Mouse (Mus musculus): ENCODE measurements around the gene Rad54l2. TPM values are rescaled to one million over a fixed set of nuclear protein-coding genes. Genes with fewer than 3 reads are reported as not detected.
A peak's percentile ranks its signal among the peaks of the same experiment; 100 is the strongest.

The Rad54l2 gene
- polyA plus RNA-seq, 1 experiment from 2014 or later: 8.7 TPM

DNA sequence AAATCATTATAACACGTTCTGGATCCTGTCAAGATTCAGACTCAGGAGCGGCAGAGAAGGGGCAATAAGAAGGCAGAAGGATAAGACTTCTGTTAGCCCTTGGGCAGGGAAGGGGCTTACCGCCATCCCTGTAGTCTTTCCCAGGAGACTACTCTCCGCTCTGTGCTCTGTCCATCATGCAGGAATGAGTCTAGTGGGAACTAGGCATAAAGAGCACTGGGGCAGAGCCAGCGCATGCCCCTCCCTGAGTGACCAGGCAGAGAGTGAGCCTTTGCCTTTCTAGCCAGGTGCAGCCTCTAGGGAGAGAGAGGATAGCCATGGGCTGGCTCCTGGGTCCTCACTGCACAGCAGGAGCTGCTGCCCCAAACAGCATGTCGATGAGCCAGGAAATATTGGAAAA lies 124.1 kb downstream of the Rad54l2 start:
- 64% methylated on average over 6 of the region's 6 CpGs for WGBS
- Histone ChIP-seq H3K4me3 (replicated peaks; ENCODE audit: low read length) (no peak overlapping the region), H3K9ac (replicated peaks; ENCODE audit: low read depth, low read length) (no peak overlapping the region), H3K27me3 (replicated peaks; ENCODE audit: control insufficient read depth, insufficient read depth, low read length) (no peaks in the 10 kb centered on the region), H3K27ac (ENCODE audit: low read length) (peak overlapping the region; percentile 84), H3K4me2 (ENCODE audit: low read length) (no peak overlapping the region), H3K36me3 (ENCODE audit: control insufficient read depth, insufficient read depth) (no peaks in the 10 kb centered on the region; the same call in 1 of the 2 replicates), H3K4me1 (replicated peaks; ENCODE audit: control insufficient read depth, insufficient read depth, low read length) (peaks cover 15% of the 10 kb centered on the region), H3K9me3 (ENCODE audit: control insufficient read depth, low read length) (no peaks in the 10 kb centered on the region)
- no peak for ATAC-seq

DNA sequence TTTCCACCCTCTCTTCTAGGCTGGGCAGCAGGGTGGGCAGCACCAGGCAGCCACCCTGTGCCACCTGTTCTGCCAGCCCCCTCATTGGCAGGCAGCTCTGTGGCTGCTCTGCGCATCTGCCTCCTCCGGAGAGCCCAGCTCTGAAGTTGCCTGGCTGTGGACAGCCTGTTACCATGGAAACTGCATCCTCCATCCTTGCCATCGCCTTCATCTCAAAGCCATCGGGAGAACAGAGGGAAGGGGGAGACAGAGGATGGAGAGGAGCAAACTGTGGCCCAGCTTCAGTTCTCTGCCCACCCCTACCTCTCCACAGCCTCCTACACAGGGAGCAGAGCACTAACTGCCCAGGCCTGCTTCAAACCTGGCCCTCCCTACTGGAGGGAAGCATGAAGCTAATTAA lies 124.6 kb downstream of the Rad54l2 start:
- Histone ChIP-seq H3K4me1 (replicated peaks; ENCODE audit: control insufficient read depth, insufficient read depth, low read length) (peaks cover 15% of the 10 kb centered on the region), H3K27ac (ENCODE audit: low read length) (peak overlapping the region; percentile 84), H3K9ac (replicated peaks; ENCODE audit: low read depth, low read length) (no peak overlapping the region), H3K27me3 (replicated peaks; ENCODE audit: control insufficient read depth, insufficient read depth, low read length) (no peaks in the 10 kb centered on the region), H3K4me3 (replicated peaks; ENCODE audit: low read length) (no peak overlapping the region), H3K9me3 (ENCODE audit: control insufficient read depth, low read length) (no peaks in the 10 kb centered on the region), H3K36me3 (ENCODE audit: control insufficient read depth, insufficient read depth) (no peaks in the 10 kb centered on the region; the same call in 1 of the 2 replicates), H3K4me2 (ENCODE audit: low read length) (no peak overlapping the region)
- peak; percentile 93 for ATAC-seq
- 23% methylated on average over 4 of the region's 4 CpGs for WGBS

DNA sequence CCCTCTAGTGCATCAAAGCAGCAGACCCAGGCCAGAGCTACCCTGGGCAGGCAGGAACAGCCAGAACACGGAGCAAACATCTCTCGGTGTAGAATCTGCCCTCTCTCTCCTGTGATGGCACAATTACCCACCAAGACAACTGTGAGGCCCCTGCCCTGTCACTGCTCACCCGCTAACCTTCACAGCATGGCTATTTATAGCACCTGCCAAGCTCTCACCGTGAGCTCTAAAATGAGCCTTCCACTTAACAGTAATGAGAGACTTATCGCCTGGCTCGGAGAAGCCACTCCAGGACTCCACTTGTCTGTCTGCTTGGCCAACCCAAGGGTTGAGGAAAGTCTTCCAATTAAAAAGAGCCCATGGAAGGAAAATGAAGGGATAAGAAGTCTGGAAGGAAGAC lies 125.8 kb downstream of the Rad54l2 start:
- Histone ChIP-seq H3K9me3 (ENCODE audit: control insufficient read depth, low read length) (no peaks in the 10 kb centered on the region), H3K36me3 (ENCODE audit: control insufficient read depth, insufficient read depth) (no peaks in the 10 kb centered on the region; the same call in 1 of the 2 replicates), H3K4me1 (replicated peaks; ENCODE audit: control insufficient read depth, insufficient read depth, low read length) (peaks cover 15% of the 10 kb centered on the region), H3K27ac (ENCODE audit: low read length) (no peak overlapping the region), H3K4me2 (ENCODE audit: low read length) (no peak overlapping the region), H3K9ac (replicated peaks; ENCODE audit: low read depth, low read length) (no peak overlapping the region), H3K4me3 (replicated peaks; ENCODE audit: low read length) (no peak overlapping the region), H3K27me3 (replicated peaks; ENCODE audit: control insufficient read depth, insufficient read depth, low read length) (no peaks in the 10 kb centered on the region)
- WGBS: 82% methylated on average over 6 of the region's 6 CpGs
- no peak for ATAC-seq

DNA sequence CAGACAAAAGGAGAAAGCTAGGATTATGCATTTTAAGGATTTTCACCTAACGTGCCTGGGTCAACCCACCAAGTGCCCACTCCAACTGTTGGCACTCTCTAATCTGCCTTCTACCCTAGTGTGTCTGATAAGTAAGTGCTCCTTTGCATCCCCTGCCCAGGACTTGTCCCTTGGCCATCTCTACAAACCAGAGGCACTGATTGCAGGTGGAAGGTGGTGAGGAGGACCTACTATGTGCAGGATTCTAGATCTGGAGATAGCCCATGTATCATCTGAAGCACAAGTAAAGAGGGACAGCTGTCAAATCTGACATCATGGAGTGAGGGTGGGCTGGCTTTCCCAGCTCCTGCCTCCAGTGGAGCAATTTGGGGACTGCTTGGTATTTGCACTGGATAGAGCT lies 129.1 kb downstream of the Rad54l2 start:
- Histone ChIP-seq H3K4me1 (replicated peaks; ENCODE audit: control insufficient read depth, insufficient read depth, low read length) (peaks cover 25% of the 10 kb centered on the region), H3K4me3 (replicated peaks; ENCODE audit: low read length) (no peak overlapping the region), H3K27me3 (replicated peaks; ENCODE audit: control insufficient read depth, insufficient read depth, low read length) (peaks cover 5% of the 10 kb centered on the region; the same call in 1 of the 2 replicates), H3K27ac (ENCODE audit: low read length) (no peak overlapping the region), H3K9ac (replicated peaks; ENCODE audit: low read depth, low read length) (no peak overlapping the region), H3K4me2 (ENCODE audit: low read length) (no peak overlapping the region), H3K9me3 (ENCODE audit: control insufficient read depth, low read length) (no peaks in the 10 kb centered on the region), H3K36me3 (ENCODE audit: control insufficient read depth, insufficient read depth) (no peaks in the 10 kb centered on the region; the same call in 1 of the 2 replicates)
- ATAC-seq: no peak
- 61% methylated on average over 1 of the region's 1 CpGs for WGBS

DNA sequence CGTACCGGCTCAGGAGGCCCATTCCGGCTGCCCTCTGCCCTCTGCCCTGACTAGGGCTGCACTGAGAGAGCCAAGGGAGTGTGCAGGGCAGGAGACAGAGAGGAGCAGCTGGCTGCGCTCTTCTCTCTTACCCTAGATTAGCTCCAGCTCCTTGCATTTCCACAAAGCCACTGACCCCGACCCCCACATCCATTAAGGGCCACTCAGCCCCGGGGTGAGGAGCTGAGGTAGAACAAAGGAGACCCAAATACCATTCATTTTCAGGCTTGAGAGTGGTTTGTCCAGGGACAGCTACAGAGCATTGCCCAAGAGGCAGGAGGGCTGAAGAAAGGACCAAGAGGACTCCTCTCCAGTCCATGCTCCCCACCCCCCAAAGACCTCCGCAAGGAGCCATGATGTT lies 129.6 kb downstream of the Rad54l2 start:
- peaks cover 9% of the 10 kb centered on the region for H3K27me3 ChIP-seq (replicated peaks; ENCODE audit: control insufficient read depth, insufficient read depth, low read length)
- H3K9ac ChIP-seq (replicated peaks; ENCODE audit: low read depth, low read length): no peak overlapping the region
- no peak overlapping the region for H3K27ac ChIP-seq (ENCODE audit: low read length)
- H3K36me3 ChIP-seq (ENCODE audit: control insufficient read depth, insufficient read depth): no peaks in the 10 kb centered on the region; the same call in 1 of the 2 replicates
- H3K4me1 ChIP-seq (replicated peaks; ENCODE audit: control insufficient read depth, insufficient read depth, low read length): peaks cover 20% of the 10 kb centered on the region
- no peak for ATAC-seq
- H3K9me3 ChIP-seq (ENCODE audit: control insufficient read depth, low read length): no peaks in the 10 kb centered on the region
- H3K4me3 ChIP-seq (replicated peaks; ENCODE audit: low read length): no peak overlapping the region
- WGBS: 26% methylated on average over 7 of the region's 7 CpGs
- no peak overlapping the region for H3K4me2 ChIP-seq (ENCODE audit: low read length)

DNA sequence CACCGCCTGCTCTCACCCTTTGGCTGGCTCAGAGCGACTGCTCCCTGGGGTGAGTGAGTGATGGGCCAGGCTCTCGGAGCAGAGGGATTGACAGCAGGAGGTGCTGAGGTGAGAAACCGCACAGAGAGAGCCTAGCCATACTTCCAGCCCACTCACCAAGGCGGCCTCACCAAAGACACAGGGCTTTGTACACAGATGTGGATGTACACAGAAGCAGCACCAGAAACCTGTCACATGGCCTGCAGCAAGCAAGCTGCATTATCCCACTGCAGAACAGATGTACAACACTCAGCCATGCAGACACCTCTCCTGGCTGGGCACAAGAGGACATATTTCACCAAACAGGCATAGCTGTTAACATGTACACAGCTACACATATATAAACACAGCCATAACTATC lies 131.4 kb downstream of the Rad54l2 start:
- 33% methylated on average over 5 of the region's 5 CpGs for WGBS
- ATAC-seq: peak; percentile 23; the same call in 1 of the 2 replicates
- H3K27ac ChIP-seq (ENCODE audit: low read length): no peak overlapping the region

DNA sequence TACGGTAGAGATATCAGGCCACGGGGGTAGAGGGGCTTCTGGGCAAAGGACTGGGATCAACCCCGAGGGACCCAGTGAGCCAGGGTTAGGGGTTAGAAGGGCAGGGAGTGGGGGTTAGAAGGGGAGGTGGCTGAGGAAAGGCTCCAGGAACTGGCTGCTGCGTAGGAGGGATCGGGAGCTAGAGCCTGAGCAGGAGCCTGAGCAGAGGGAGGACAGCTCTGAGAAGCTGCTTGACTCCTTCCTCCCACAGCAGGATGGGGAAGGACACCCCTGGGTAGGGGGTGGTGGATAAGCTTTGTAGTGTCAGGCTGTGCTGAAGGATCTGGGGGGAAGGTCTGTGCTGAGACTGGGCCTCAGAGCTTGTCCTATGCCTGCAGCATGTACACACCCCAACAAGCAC lies 132.2 kb downstream of the Rad54l2 start:
- Histone ChIP-seq H3K27me3 (replicated peaks; ENCODE audit: control insufficient read depth, insufficient read depth, low read length) (peaks cover 15% of the 10 kb centered on the region), H3K9ac (replicated peaks; ENCODE audit: low read depth, low read length) (no peak overlapping the region), H3K4me2 (ENCODE audit: low read length) (no peak overlapping the region), H3K9me3 (ENCODE audit: control insufficient read depth, low read length) (no peaks in the 10 kb centered on the region), H3K36me3 (ENCODE audit: control insufficient read depth, insufficient read depth) (no peaks in the 10 kb centered on the region), H3K4me1 (replicated peaks; ENCODE audit: control insufficient read depth, insufficient read depth, low read length) (peaks cover 13% of the 10 kb centered on the region), H3K27ac (ENCODE audit: low read length) (no peak overlapping the region), H3K4me3 (replicated peaks; ENCODE audit: low read length) (no peak overlapping the region)
- ATAC-seq: peak; percentile 9; the same call in 1 of the 2 replicates
- WGBS: 35% methylated on average over 5 of the region's 5 CpGs

More for the DNA sequence above, 131.4 kb downstream of the Rad54l2 start:
- no peaks in the 10 kb centered on the region; the same call in 1 of the 2 replicates for H3K36me3 ChIP-seq (ENCODE audit: control insufficient read depth, insufficient read depth)
- no peak overlapping the region for H3K9ac ChIP-seq (replicated peaks; ENCODE audit: low read depth, low read length)
- no peaks in the 10 kb centered on the region for H3K9me3 ChIP-seq (ENCODE audit: control insufficient read depth, low read length)
- no peak overlapping the region for H3K4me2 ChIP-seq (ENCODE audit: low read length)
- peaks cover 15% of the 10 kb centered on the region for H3K27me3 ChIP-seq (replicated peaks; ENCODE audit: control insufficient read depth, insufficient read depth, low read length)
- peaks cover 13% of the 10 kb centered on the region for H3K4me1 ChIP-seq (replicated peaks; ENCODE audit: control insufficient read depth, insufficient read depth, low read length)
- H3K4me3 ChIP-seq (replicated peaks; ENCODE audit: low read length): no peak overlapping the region

DNA sequence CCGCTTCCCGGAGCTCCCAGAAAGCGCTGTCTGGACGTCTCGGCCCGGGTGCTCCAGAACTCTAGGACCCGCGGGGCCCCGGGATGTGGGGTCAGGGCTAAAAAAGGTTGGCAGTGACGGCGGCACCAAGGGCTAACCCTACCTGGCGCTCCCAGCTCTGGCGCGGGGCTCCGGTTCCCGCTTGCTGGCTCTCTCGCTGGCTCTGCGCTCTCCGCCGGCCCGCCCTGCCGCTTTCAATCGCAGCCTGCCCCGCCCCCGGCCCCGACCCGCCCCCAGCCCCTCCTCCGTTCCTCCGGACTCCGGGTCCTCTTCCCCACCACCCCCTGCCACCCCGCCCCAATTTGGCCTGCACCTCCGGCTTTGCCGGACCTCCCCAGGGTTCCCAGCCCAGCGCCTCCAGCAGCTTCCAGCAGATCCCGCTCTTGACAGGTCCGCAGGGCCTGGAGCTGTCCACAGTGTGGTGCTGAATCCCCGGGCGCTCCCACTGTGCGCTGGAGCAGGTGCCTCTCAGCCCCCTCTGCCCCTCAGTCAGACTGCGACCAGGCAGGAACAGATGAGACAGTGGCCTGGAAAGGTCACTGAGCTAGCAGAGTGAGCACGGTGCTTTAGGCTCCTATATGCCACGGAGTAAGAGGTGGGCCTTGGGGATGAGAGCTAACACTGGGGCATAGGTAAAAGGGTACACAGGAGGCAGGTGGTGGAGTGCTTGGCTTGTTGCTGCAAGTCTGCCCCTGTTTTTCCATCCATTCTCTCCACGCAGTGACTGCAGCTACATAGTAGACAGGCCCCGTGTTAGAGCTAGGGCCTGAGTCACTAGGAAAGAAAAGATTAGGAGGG lies 132.9 kb downstream of the Rad54l2 start, which contains the start of gene Grm2:
Gene Grm2 (minus strand): TSS at position 199 of the 837 bp plus-strand sequence.
- H3K4me1 ChIP-seq (replicated peaks; ENCODE audit: control insufficient read depth, insufficient read depth, low read length): peaks cover 13% of the 10 kb centered on the region
- H3K9me3 ChIP-seq (ENCODE audit: control insufficient read depth, low read length): no peaks in the 10 kb centered on the region
- H3K9ac ChIP-seq (replicated peaks; ENCODE audit: low read depth, low read length): peak within 1 kb of the TSS; percentile 78
- H3K27ac ChIP-seq (ENCODE audit: low read length): no peak within 1 kb of the TSS
- H3K4me3 ChIP-seq (replicated peaks; ENCODE audit: low read length): peak within 1 kb of the TSS; percentile 58
- under 1% methylated on average over 40 of the region's 44 CpGs for WGBS
- H3K36me3 ChIP-seq (ENCODE audit: control insufficient read depth, insufficient read depth): no peaks in the 10 kb centered on the region
- peaks cover 15% of the 10 kb centered on the region for H3K27me3 ChIP-seq (replicated peaks; ENCODE audit: control insufficient read depth, insufficient read depth, low read length)
- peak within 1 kb of the TSS; percentile 67 for H3K4me2 ChIP-seq (ENCODE audit: low read length)
- peak; percentile 61 for ATAC-seq

DNA sequence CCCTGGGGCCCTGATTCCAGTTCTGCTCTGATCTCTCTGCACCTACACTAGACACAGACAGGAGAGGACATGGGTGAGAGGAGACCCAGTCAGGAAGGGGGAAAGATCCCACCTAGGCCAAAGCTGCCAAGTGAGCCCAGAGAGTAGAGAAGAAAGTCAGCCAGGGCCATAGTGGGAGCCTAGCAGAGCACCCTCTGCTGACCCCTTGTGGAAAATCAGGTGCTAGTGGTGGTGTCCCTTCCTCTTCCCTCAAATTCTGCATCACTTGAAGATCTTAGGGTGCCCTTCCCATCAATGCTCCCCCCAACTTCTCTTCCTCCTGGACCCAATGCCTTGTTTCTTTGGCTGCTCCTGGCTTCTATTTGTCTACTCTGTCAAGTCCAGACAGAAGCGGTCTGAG lies 136.3 kb downstream of the Rad54l2 start:
- H3K4me2 ChIP-seq (ENCODE audit: low read length): no peak overlapping the region
- ATAC-seq: no peak
- 72% methylated on average over 1 of the region's 1 CpGs for WGBS

More for the DNA sequence above, 136.3 kb downstream of the Rad54l2 start:
- peaks cover 13% of the 10 kb centered on the region for H3K4me1 ChIP-seq (replicated peaks; ENCODE audit: control insufficient read depth, insufficient read depth, low read length)
- peaks cover 15% of the 10 kb centered on the region for H3K27me3 ChIP-seq (replicated peaks; ENCODE audit: control insufficient read depth, insufficient read depth, low read length)
- H3K27ac ChIP-seq (ENCODE audit: low read length): no peak overlapping the region
- no peak overlapping the region for H3K4me3 ChIP-seq (replicated peaks; ENCODE audit: low read length)
- no peaks in the 10 kb centered on the region for H3K9me3 ChIP-seq (ENCODE audit: control insufficient read depth, low read length)
- H3K36me3 ChIP-seq (ENCODE audit: control insufficient read depth, insufficient read depth): no peaks in the 10 kb centered on the region
- H3K9ac ChIP-seq (replicated peaks; ENCODE audit: low read depth, low read length): no peak overlapping the region
